Mouse (Mus musculus): ENCODE measurements around the gene Nipbl. TPM values are rescaled to one million over a fixed set of nuclear protein-coding genes. Genes with fewer than 3 reads are reported as not detected.

The Nipbl gene
- polyA plus RNA-seq, 1 experiment: 19.5 TPM

GRCm38 (mm10) chr15:8444890-8445597, 781 bp upstream of the Nipbl start:
- no peaks in the 10 kb centered on the region for H3K27me3 ChIP-seq (ENCODE audit: control insufficient read depth, insufficient read depth, low read length)
- peaks cover 6% of the 10 kb centered on the region for H3K4me1 ChIP-seq (replicated peaks; ENCODE audit: control insufficient read depth, insufficient read depth, low read length)
- H3K36me3 ChIP-seq (ENCODE audit: control insufficient read depth, insufficient read depth, low read length): no peaks in the 10 kb centered on the region
- H3K27ac ChIP-seq (ENCODE audit: control insufficient read depth, insufficient read depth, low read length): peak overlapping the region; percentile 85
- WGBS: under 1% methylated on average over 57 of the region's 57 CpGs
- peak overlapping the region; percentile 97 for H3K4me3 ChIP-seq (ENCODE audit: control insufficient read depth, insufficient read depth, low read length)
- DNase-seq: peak; percentile 79
- no peak for TF ChIP-seq POLR2A (IDR thresholded peaks at IDR 0.05; ENCODE audit: control insufficient read depth, extremely low read depth, insufficient read depth, low read length, poor library complexity)
- peak; percentile 73; the same call in 1 of the 2 replicates for TF ChIP-seq CTCF (IDR thresholded peaks at IDR 0.05; ENCODE audit: borderline replicate concordance, control insufficient read depth, extremely low read depth, insufficient read depth, low read length, poor library complexity)

- WGBS: under 1% methylated on average over 40 of the region's 40 CpGs
- H3K4me3 ChIP-seq (ENCODE audit: control insufficient read depth, insufficient read depth, low read length): peak overlapping the region; percentile 97
Measured at GRCm38 (mm10) chr15:8443168-8443925, 916 bp downstream of the Nipbl start.

GRCm38 (mm10) chr15:8442761-8443160, 1.5 kb downstream of the Nipbl start:
- no peak overlapping the region for H3K27ac ChIP-seq (ENCODE audit: control insufficient read depth, insufficient read depth, low read length)
- TF ChIP-seq POLR2A (IDR thresholded peaks at IDR 0.05; ENCODE audit: control insufficient read depth, extremely low read depth, insufficient read depth, low read length, poor library complexity): no peak
- TF ChIP-seq CTCF (IDR thresholded peaks at IDR 0.05; ENCODE audit: borderline replicate concordance, control insufficient read depth, extremely low read depth, insufficient read depth, low read length, poor library complexity): no peak
- 2% methylated on average over 6 of the region's 6 CpGs for WGBS
- no peak overlapping the region for H3K4me3 ChIP-seq (ENCODE audit: control insufficient read depth, insufficient read depth, low read length)
- DNase-seq: no peak
- peaks cover 5% of the 10 kb centered on the region for H3K4me1 ChIP-seq (replicated peaks; ENCODE audit: control insufficient read depth, insufficient read depth, low read length)
- no peaks in the 10 kb centered on the region for H3K27me3 ChIP-seq (ENCODE audit: control insufficient read depth, insufficient read depth, low read length)
- H3K36me3 ChIP-seq (ENCODE audit: control insufficient read depth, insufficient read depth, low read length): no peaks in the 10 kb centered on the region

More at GRCm38 (mm10) chr15:8443168-8443925, 916 bp downstream of the Nipbl start:
- peaks cover 5% of the 10 kb centered on the region for H3K4me1 ChIP-seq (replicated peaks; ENCODE audit: control insufficient read depth, insufficient read depth, low read length)
- no peaks in the 10 kb centered on the region for H3K36me3 ChIP-seq (ENCODE audit: control insufficient read depth, insufficient read depth, low read length)
- H3K27ac ChIP-seq (ENCODE audit: control insufficient read depth, insufficient read depth, low read length): peak overlapping the region; percentile 98
- peak; percentile 66 for DNase-seq
- H3K27me3 ChIP-seq (ENCODE audit: control insufficient read depth, insufficient read depth, low read length): no peaks in the 10 kb centered on the region
- TF ChIP-seq CTCF (IDR thresholded peaks at IDR 0.05; ENCODE audit: borderline replicate concordance, control insufficient read depth, extremely low read depth, insufficient read depth, low read length, poor library complexity) (0 out of 2 replicates have a peak, but pooled peaks have one; percentile 16), POLR2A (IDR thresholded peaks at IDR 0.05; ENCODE audit: control insufficient read depth, extremely low read depth, insufficient read depth, low read length, poor library complexity) (no peak)

DNA sequence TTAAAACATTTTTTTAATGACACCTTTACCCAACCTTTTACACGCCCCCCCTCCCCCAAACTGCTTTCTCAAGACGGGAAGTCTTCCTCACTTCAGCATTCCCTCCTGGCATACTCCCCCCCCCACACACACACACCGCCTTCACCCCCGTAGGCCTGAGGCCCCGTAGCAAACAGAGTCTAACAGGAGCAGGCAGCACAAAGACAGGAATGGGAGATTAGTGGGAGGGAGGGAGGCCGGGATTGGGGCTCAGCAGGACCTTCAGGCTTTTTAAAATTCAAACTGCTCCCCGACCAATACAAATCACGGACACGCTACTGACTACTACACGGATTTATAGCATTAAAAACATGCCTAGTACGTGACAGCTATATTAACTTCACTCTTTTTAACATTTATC, 2.1 kb downstream of the Nipbl start:
- Histone ChIP-seq H3K27ac (ENCODE audit: control insufficient read depth, insufficient read depth, low read length) (peak overlapping the region; percentile 57; the same call in 1 of the 2 replicates), H3K4me1 (replicated peaks; ENCODE audit: control insufficient read depth, insufficient read depth, low read length) (peaks cover 5% of the 10 kb centered on the region), H3K27me3 (ENCODE audit: control insufficient read depth, insufficient read depth, low read length) (no peaks in the 10 kb centered on the region), H3K36me3 (ENCODE audit: control insufficient read depth, insufficient read depth, low read length) (no peaks in the 10 kb centered on the region), H3K4me3 (ENCODE audit: control insufficient read depth, insufficient read depth, low read length) (peak overlapping the region; percentile 61)
- TF ChIP-seq POLR2A (IDR thresholded peaks at IDR 0.05; ENCODE audit: control insufficient read depth, extremely low read depth, insufficient read depth, low read length, poor library complexity): no peak
- TF ChIP-seq CTCF (IDR thresholded peaks at IDR 0.05; ENCODE audit: borderline replicate concordance, control insufficient read depth, extremely low read depth, insufficient read depth, low read length, poor library complexity): no peak
- DNase-seq: peak; percentile 14
- WGBS: 11% methylated on average over 11 of the region's 11 CpGs

DNA sequence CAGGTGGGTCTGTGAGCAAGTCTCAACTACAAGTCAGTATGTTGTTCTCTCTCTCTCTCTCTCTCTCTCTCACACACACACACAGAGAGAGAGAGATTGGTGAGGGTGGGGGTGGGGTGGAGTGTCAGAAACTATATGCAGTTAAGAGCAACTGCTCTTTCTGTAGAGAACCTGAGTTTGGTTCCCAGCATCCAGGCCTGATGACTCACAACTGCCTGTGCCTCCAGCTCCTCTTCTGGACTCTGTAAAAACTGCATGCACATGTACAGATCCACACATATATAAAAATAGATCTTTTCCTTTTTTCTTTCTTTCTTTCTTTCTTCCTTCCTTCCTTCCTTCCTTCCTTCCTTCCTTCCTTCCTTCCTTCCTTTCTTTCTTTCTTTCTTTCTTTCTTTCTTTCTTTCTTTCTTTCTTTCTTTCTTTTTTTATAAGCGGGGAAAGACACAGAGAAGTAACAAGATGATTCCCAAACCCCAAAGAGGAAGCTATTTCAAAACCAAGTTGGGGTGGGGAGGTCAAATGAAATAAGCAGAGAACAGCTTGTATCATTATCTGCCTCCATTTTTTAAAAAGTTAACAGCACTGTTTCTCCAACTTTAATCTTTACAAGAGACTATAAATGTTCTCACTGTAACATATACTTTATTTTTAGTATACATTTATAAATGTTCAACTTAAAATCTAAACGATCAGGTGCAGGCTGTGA, 10.9 kb downstream of the Nipbl start:
- no peak overlapping the region for H3K27ac ChIP-seq (ENCODE audit: control insufficient read depth, insufficient read depth, low read length)
- no peaks in the 10 kb centered on the region for H3K36me3 ChIP-seq (ENCODE audit: control insufficient read depth, insufficient read depth, low read length)
- TF ChIP-seq CTCF (IDR thresholded peaks at IDR 0.05; ENCODE audit: borderline replicate concordance, control insufficient read depth, extremely low read depth, insufficient read depth, low read length, poor library complexity) (no peak), POLR2A (IDR thresholded peaks at IDR 0.05; ENCODE audit: control insufficient read depth, extremely low read depth, insufficient read depth, low read length, poor library complexity) (no peak)
- no peaks in the 10 kb centered on the region for H3K4me1 ChIP-seq (replicated peaks; ENCODE audit: control insufficient read depth, insufficient read depth, low read length)
- DNase-seq: no peak
- H3K27me3 ChIP-seq (ENCODE audit: control insufficient read depth, insufficient read depth, low read length): no peaks in the 10 kb centered on the region
- no peak overlapping the region for H3K4me3 ChIP-seq (ENCODE audit: control insufficient read depth, insufficient read depth, low read length)
- WGBS: 68% methylated on average over 2 of the region's 2 CpGs

GRCm38 (mm10) chr15:8432534-8432933, 11.7 kb downstream of the Nipbl start:
- no peaks in the 10 kb centered on the region for H3K4me1 ChIP-seq (replicated peaks; ENCODE audit: control insufficient read depth, insufficient read depth, low read length)
- no peaks in the 10 kb centered on the region for H3K27me3 ChIP-seq (ENCODE audit: control insufficient read depth, insufficient read depth, low read length)
- no peak for DNase-seq
- H3K27ac ChIP-seq (ENCODE audit: control insufficient read depth, insufficient read depth, low read length): no peak overlapping the region
- no peak overlapping the region for H3K4me3 ChIP-seq (ENCODE audit: control insufficient read depth, insufficient read depth, low read length)
- WGBS: 84% methylated on average over 2 of the region's 2 CpGs
- no peaks in the 10 kb centered on the region for H3K36me3 ChIP-seq (ENCODE audit: control insufficient read depth, insufficient read depth, low read length)
- TF ChIP-seq CTCF (IDR thresholded peaks at IDR 0.05; ENCODE audit: borderline replicate concordance, control insufficient read depth, extremely low read depth, insufficient read depth, low read length, poor library complexity) (no peak), POLR2A (IDR thresholded peaks at IDR 0.05; ENCODE audit: control insufficient read depth, extremely low read depth, insufficient read depth, low read length, poor library complexity) (no peak)
